Comparison of ENCODE assay signal across 9 mouse cellular contexts in the genomic region with DNA sequence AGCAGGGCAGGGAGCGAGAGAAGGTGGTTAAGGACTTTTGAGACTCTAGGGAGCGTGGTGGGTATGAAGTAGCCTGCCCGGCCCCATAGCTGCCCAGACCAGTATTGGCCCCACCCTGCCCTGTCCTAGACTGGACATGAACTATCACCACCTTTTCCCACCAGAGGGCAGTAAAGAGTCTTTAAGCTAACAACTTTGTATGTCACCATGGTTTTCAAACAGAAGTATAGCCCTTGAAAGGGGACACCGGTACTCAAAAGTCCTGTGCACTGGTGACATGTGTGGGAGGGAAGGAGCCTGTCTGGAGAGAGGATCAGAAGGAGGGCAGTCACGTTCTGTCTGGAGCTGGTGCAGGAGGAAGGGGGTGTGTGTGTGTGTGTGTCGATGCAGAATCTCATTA. TPM values are rescaled to one million over a fixed set of nuclear protein-coding genes. Genes with fewer than 3 reads are reported as not detected.
DNase-seq lines count a peak whose midpoint lies in the region; ATAC-seq and TF ChIP-seq lines count a peak whose summit lies in the region.
"Had no signal": no experiment of that assay in that cellular context is flagged by ENCODE, and none has a peak within 500 bp of the region (broad histone marks: within the 10 kb centered on the region; RNA-seq: fewer than 3 reads in every experiment).

No protein-coding gene starts in this region.

- peak; percentile 69 for ATAC-seq in granulocyte monocyte progenitor cell, adult 5-6 weeks (replicated peaks; ENCODE audit: poor library complexity, severe bottlenecking)
- ATAC-seq in kidney, embryonic 14.5 days (ENCODE audit: low FRiP score, low TSS enrichment) = peak; percentile 77
- peak; percentile 91 for ATAC-seq in lung, postnatal 0 days

- no peak overlapping the region for H3K27ac ChIP-seq in ES-Bruce4 (ENCODE audit: insufficient read depth, low read length)
- no peak overlapping the region for H3K27ac ChIP-seq in kidney, embryonic 14.5 days (ENCODE audit: low read depth, low read length)
- no peak overlapping the region for H3K27ac ChIP-seq in lung, postnatal 0 days (ENCODE audit: low read length)

- intact Hi-C loops in heart, postnatal 25 days (cut with DNase I) = loop anchor here (2.0 kb wide), 1 partner anchor 40 kb away; no protein-coding TSS in a partner anchor

- no peak for TF ChIP-seq EP300 in ES-Bruce4 (IDR thresholded peaks at IDR 0.05; ENCODE audit: insufficient read depth, low read depth, low read length)
- no peak for TF ChIP-seq EP300 in lung, postnatal 0 days (IDR thresholded peaks at IDR 0.05)

- no peak overlapping the region for H3K4me3 ChIP-seq in ES-Bruce4 (ENCODE audit: low read depth, low read length)
- H3K4me3 ChIP-seq in kidney, embryonic 14.5 days (ENCODE audit: low read length) = no peak overlapping the region
- no peak overlapping the region for H3K4me3 ChIP-seq in lung, postnatal 0 days (ENCODE audit: low read depth, low read length)
- H3K4me3 ChIP-seq: megakaryocyte, embryonic 14.5 days had no signal

- H3K9me3 ChIP-seq in ES-Bruce4 (replicated peaks; ENCODE audit: control insufficient read depth, insufficient read depth, low read length, poor library complexity, severe bottlenecking) = no peaks in the 10 kb centered on the region
- H3K9me3 ChIP-seq in kidney, embryonic 14.5 days (ENCODE audit: control insufficient read depth, low read length) = no peaks in the 10 kb centered on the region; the same call in 1 of the 2 replicates
- no peaks in the 10 kb centered on the region for H3K9me3 ChIP-seq in lung, postnatal 0 days (ENCODE audit: low read length)

- peak; percentile 30 for TF ChIP-seq CTCF in ES-Bruce4 (IDR thresholded peaks at IDR 0.05; ENCODE audit: low read depth, low read length)
- peak; percentile 76 for TF ChIP-seq CTCF in lung, postnatal 0 days (IDR thresholded peaks at IDR 0.05)

- no peaks in the 10 kb centered on the region for H3K27me3 ChIP-seq in ES-Bruce4 (ENCODE audit: control insufficient read depth, insufficient read depth, low read length, poor library complexity, severe bottlenecking)
- H3K27me3 ChIP-seq in kidney, embryonic 14.5 days (ENCODE audit: control insufficient read depth, insufficient read depth, low read length) = no peaks in the 10 kb centered on the region
- no peaks in the 10 kb centered on the region for H3K27me3 ChIP-seq in lung, postnatal 0 days (replicated peaks; ENCODE audit: insufficient read depth, low read length)
- no peaks in the 10 kb centered on the region for H3K27me3 ChIP-seq in splenic B cell, adult 2 months (ENCODE audit: control insufficient read depth, insufficient read depth, low read length, poor library complexity, severe bottlenecking)

- TF ChIP-seq POLR2A in ES-Bruce4 (IDR thresholded peaks at IDR 0.05; ENCODE audit: insufficient read depth, low read length) = no peak

- WGBS in kidney, embryonic 14.5 days = 18% methylated on average over 6 of the region's 6 CpGs
- WGBS in lung, postnatal 0 days = 12% methylated on average over 6 of the region's 6 CpGs

- no peaks in the 10 kb centered on the region for H3K36me3 ChIP-seq in ES-Bruce4 (ENCODE audit: control insufficient read depth, insufficient read depth, low read length, poor library complexity, severe bottlenecking)
- no peaks in the 10 kb centered on the region for H3K36me3 ChIP-seq in kidney, embryonic 14.5 days (ENCODE audit: control insufficient read depth, insufficient read depth, low read length)
- H3K36me3 ChIP-seq in lung, postnatal 0 days (ENCODE audit: insufficient read depth, low read length) = no peaks in the 10 kb centered on the region
- H3K36me3 ChIP-seq in splenic B cell, adult 2 months (ENCODE audit: control insufficient read depth, insufficient read depth, low read length, poor library complexity, severe bottlenecking) = no peaks in the 10 kb centered on the region

- no peak overlapping the region for H3K9ac ChIP-seq in ES-Bruce4 (ENCODE audit: low read depth, poor library complexity, severe bottlenecking)
- no peak overlapping the region for H3K9ac ChIP-seq in kidney, embryonic 14.5 days (ENCODE audit: low read depth, low read length)
- no peak overlapping the region for H3K9ac ChIP-seq in lung, postnatal 0 days (replicated peaks; ENCODE audit: low read depth)

- H3K4me2 ChIP-seq in kidney, embryonic 14.5 days (replicated peaks; ENCODE audit: low read depth, low read length) = no peak overlapping the region
- no peak overlapping the region for H3K4me2 ChIP-seq in lung, postnatal 0 days (replicated peaks; ENCODE audit: low read depth, low read length)

- H3K4me1 ChIP-seq in ES-Bruce4 (ENCODE audit: control insufficient read depth, insufficient read depth, low read length) = peaks cover 6% of the 10 kb centered on the region
- H3K4me1 ChIP-seq in kidney, embryonic 14.5 days (ENCODE audit: control insufficient read depth, insufficient read depth, low read length) = peaks cover 20% of the 10 kb centered on the region
- H3K4me1 ChIP-seq in lung, postnatal 0 days (ENCODE audit: insufficient read depth, low read depth, low read length) = 0 out of 2 replicates have a peak, but pooled peaks cover 2% of the 10 kb centered on the region

- peak; percentile 93 for DNase-seq in heart, adult 11 months
- DNase-seq in heart, postnatal 25 days (ENCODE audit: low spot score) = no peak
- DNase-seq in cerebellum, postnatal 10 days = peak; percentile 87 to 94
- peak; percentile 95 for DNase-seq in lung, postnatal 0 days (ENCODE audit: low spot score)
- DNase-seq in splenic B cell, adult 2 months (ENCODE audit: low read depth, low spot score) = peak; percentile 82

RNA-seq across cellular contexts. Expression of a gene that starts 18.7 kb away (rescaled TPM):
- total RNA-seq in heart, postnatal 25 days (2021) = 10 to 100 TPM; 69.6 to 73.2 TPM
- polyA plus RNA-seq in ES-Bruce4 (2011; ENCODE audit: insufficient read depth, insufficient read length, low read depth, missing spikeins) = 42.3 and 50.4 TPM in 2 replicates
- 35.8 and 47.2 TPM in 2 replicates for total RNA-seq in granulocyte monocyte progenitor cell, adult 5-6 weeks (2014; fragmentation: Nextera tagmentation)
- 27.4 and 31.6 TPM in 2 replicates for total RNA-seq in granulocyte monocyte progenitor cell, adult 5-6 weeks (2017)
- 21.4 and 37.2 TPM in 2 replicates for polyA plus RNA-seq in kidney, embryonic 14.5 days (2014; fragmentation: Nextera tagmentation; extraction: Ambion mirVana)
- 39.1 and 45.1 TPM in 2 replicates for polyA plus RNA-seq in lung, postnatal 0 days (2015; fragmentation: Nextera tagmentation; extraction: Ambion mirVana)

RNA-seq across cellular contexts. Expression of a gene that starts 20.6 kb away (rescaled TPM):
- total RNA-seq in heart, postnatal 25 days (2021) = not detected
- polyA plus RNA-seq in ES-Bruce4 (2011; ENCODE audit: insufficient read depth, insufficient read length, low read depth, missing spikeins) = 4.1 and 8.1 TPM in 2 replicates
- total RNA-seq in granulocyte monocyte progenitor cell, adult 5-6 weeks (2014; fragmentation: Nextera tagmentation) = 7.3 and 12.0 TPM in 2 replicates
- 9.0 and 11.8 TPM in 2 replicates for total RNA-seq in granulocyte monocyte progenitor cell, adult 5-6 weeks (2017)
- polyA plus RNA-seq in kidney, embryonic 14.5 days (2014; fragmentation: Nextera tagmentation; extraction: Ambion mirVana) = 5.6 and 6.4 TPM in 2 replicates
- polyA plus RNA-seq in lung, postnatal 0 days (2015; fragmentation: Nextera tagmentation; extraction: Ambion mirVana) = 6.1 and 6.3 TPM in 2 replicates

RNA-seq across cellular contexts. Expression of a gene that starts 20.7 kb away (rescaled TPM):
- total RNA-seq in heart, postnatal 25 days (2021) = 10 to 100 TPM; 65.1 to 66.4 TPM
- polyA plus RNA-seq in ES-Bruce4 (2011; ENCODE audit: insufficient read depth, insufficient read length, low read depth, missing spikeins) = 15.8 and 15.9 TPM in 2 replicates
- total RNA-seq in granulocyte monocyte progenitor cell, adult 5-6 weeks (2014; fragmentation: Nextera tagmentation) = 3.3 and 8.6 TPM in 2 replicates
- total RNA-seq in granulocyte monocyte progenitor cell, adult 5-6 weeks (2017) = 2.1 and 3.0 TPM in 2 replicates
- polyA plus RNA-seq in kidney, embryonic 14.5 days (2014; fragmentation: Nextera tagmentation; extraction: Ambion mirVana) = 7.3 and 13.0 TPM in 2 replicates
- 11.9 and 12.9 TPM in 2 replicates for polyA plus RNA-seq in lung, postnatal 0 days (2015; fragmentation: Nextera tagmentation; extraction: Ambion mirVana)

RNA-seq across cellular contexts. Expression of a gene that starts 50.9 kb away (rescaled TPM):
- total RNA-seq in heart, postnatal 25 days (2021) = 10 to 100 TPM; 64.8 to 67.6 TPM
- polyA plus RNA-seq in ES-Bruce4 (2011; ENCODE audit: insufficient read depth, insufficient read length, low read depth, missing spikeins) = 257 and 268 TPM in 2 replicates
- total RNA-seq in granulocyte monocyte progenitor cell, adult 5-6 weeks (2014; fragmentation: Nextera tagmentation) = 280 and 311 TPM in 2 replicates
- 188 and 228 TPM in 2 replicates for total RNA-seq in granulocyte monocyte progenitor cell, adult 5-6 weeks (2017)
- polyA plus RNA-seq in kidney, embryonic 14.5 days (2014; fragmentation: Nextera tagmentation; extraction: Ambion mirVana) = 362 and 419 TPM in 2 replicates
- 187 and 207 TPM in 2 replicates for polyA plus RNA-seq in lung, postnatal 0 days (2015; fragmentation: Nextera tagmentation; extraction: Ambion mirVana)

RNA-seq across cellular contexts. Expression of a gene that starts 58.6 kb away (rescaled TPM):
- total RNA-seq in heart, postnatal 25 days (2021) = under 1 TPM; 0.08 to 0.10 TPM
- polyA plus RNA-seq in ES-Bruce4 (2011; ENCODE audit: insufficient read depth, insufficient read length, low read depth, missing spikeins) = not detected in 2 replicates
- not detected in 2 replicates for total RNA-seq in granulocyte monocyte progenitor cell, adult 5-6 weeks (2014; fragmentation: Nextera tagmentation)
- total RNA-seq in granulocyte monocyte progenitor cell, adult 5-6 weeks (2017) = not detected in 2 replicates
- polyA plus RNA-seq in kidney, embryonic 14.5 days (2014; fragmentation: Nextera tagmentation; extraction: Ambion mirVana) = 0.16 and 0.17 TPM in 2 replicates
- polyA plus RNA-seq in lung, postnatal 0 days (2015; fragmentation: Nextera tagmentation; extraction: Ambion mirVana) = 0.06 TPM in 1 of 2 replicates, not detected in the other
